ENCODE assay signal across 10 mouse cellular contexts in the genomic region with DNA sequence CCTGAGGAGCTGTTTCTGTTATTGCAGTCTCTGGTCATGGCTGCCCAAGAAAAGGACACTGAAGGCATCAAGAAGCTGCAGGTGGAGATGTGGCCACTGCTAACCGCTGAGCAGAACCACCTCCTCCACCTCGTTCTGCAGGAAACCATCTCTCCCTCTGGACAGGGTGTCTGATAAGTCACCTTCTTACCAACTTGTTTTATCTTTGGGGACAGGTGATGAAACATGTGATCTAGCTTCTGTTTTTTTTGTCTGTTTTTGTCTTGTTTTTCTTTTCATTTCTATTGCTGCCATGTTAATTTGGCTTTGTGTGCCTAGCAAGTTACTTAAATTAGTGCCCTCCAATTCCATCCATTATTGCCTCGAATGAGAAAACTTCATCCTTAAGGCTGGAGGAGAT. TPM values are rescaled to one million over a fixed set of nuclear protein-coding genes. Genes with fewer than 3 reads are reported as not detected.
DNase-seq lines count a peak whose midpoint lies in the region; ATAC-seq and TF ChIP-seq lines count a peak whose summit lies in the region.
"Had no signal": no experiment of that assay in that cellular context is flagged by ENCODE, and none has a peak within 500 bp of the region (broad histone marks: within the 10 kb centered on the region; RNA-seq: fewer than 3 reads in every experiment).

No protein-coding gene starts in this region.

- DNase-seq in layer of hippocampus, adult 2 months (ENCODE audit: low spot score in 2 of 2) = no peak
- no peak for DNase-seq in layer of hippocampus, adult 11-12 months (ENCODE audit: low spot score)
- peak; percentile 3 for DNase-seq in c-Kit-positive CD71-positive TER-119-negative erythroid progenitor cells, embryonic 14.5 days (ENCODE audit: low read depth)
- DNase-seq in left cerebral cortex, postnatal 36 days (ENCODE audit: low spot score in 2 of 2) = no peak
- no peak for DNase-seq in B cell, adult 2 months
- no peak for DNase-seq in layer of hippocampus, adult 9-11 months

- peak overlapping the region; percentile 81 for H3K9ac ChIP-seq in hindbrain, embryonic 16.5 days (ENCODE audit: low read depth, low read length)
- H3K9ac ChIP-seq in midbrain, embryonic 16.5 days (ENCODE audit: low read depth, low read length) = peak overlapping the region; percentile 79

- H3K36me3 ChIP-seq in hindbrain, embryonic 16.5 days (ENCODE audit: control insufficient read depth, insufficient read depth, low read length) = no peaks in the 10 kb centered on the region
- H3K36me3 ChIP-seq in midbrain, embryonic 16.5 days (ENCODE audit: control insufficient read depth, insufficient read depth, low read length) = no peaks in the 10 kb centered on the region

- no peaks in the 10 kb centered on the region for H3K9me3 ChIP-seq in hindbrain, embryonic 16.5 days (ENCODE audit: control insufficient read depth, low read length)
- H3K9me3 ChIP-seq in midbrain, embryonic 16.5 days (replicated peaks; ENCODE audit: control insufficient read depth, low read length, poor library complexity, severe bottlenecking) = no peaks in the 10 kb centered on the region

- peak overlapping the region; percentile 96; the same call in 1 of the 2 replicates for H3K27ac ChIP-seq in layer of hippocampus, adult 2 months
- H3K27ac ChIP-seq in hindbrain, embryonic 16.5 days (ENCODE audit: low read depth, low read length) = peak overlapping the region; percentile 94
- peak overlapping the region; percentile 93 for H3K27ac ChIP-seq in midbrain, embryonic 16.5 days (ENCODE audit: low read length)

- ATAC-seq in hindbrain, embryonic 16.5 days = no peak
- no peak for ATAC-seq in midbrain, embryonic 16.5 days

- H3K4me3 ChIP-seq in layer of hippocampus, adult 2 months = peak overlapping the region; percentile 69
- peak overlapping the region; percentile 63 for H3K4me3 ChIP-seq in hindbrain, embryonic 16.5 days (ENCODE audit: low read length)
- H3K4me3 ChIP-seq in midbrain, embryonic 16.5 days (ENCODE audit: low read depth, low read length) = peak overlapping the region; percentile 66

- no peaks in the 10 kb centered on the region for H3K27me3 ChIP-seq in hindbrain, embryonic 16.5 days (replicated peaks; ENCODE audit: control insufficient read depth, insufficient read depth, low read length)
- H3K27me3 ChIP-seq in midbrain, embryonic 16.5 days (ENCODE audit: control insufficient read depth, insufficient read depth, low read depth, low read length) = no peaks in the 10 kb centered on the region

- no peaks in the 10 kb centered on the region for H3K4me1 ChIP-seq in hindbrain, embryonic 16.5 days (ENCODE audit: control insufficient read depth, insufficient read depth, low read depth, low read length)
- H3K4me1 ChIP-seq in midbrain, embryonic 16.5 days (ENCODE audit: control insufficient read depth, insufficient read depth, low read length) = peaks cover 13% of the 10 kb centered on the region; the same call in 1 of the 2 replicates

- TF ChIP-seq CTCF in layer of hippocampus, adult 2 months (conservative IDR thresholded peaks at IDR 0.05) = no peak

- H3K4me2 ChIP-seq in hindbrain, embryonic 16.5 days (ENCODE audit: low read length) = peak overlapping the region; percentile 58
- peak overlapping the region; percentile 59 for H3K4me2 ChIP-seq in midbrain, embryonic 16.5 days (ENCODE audit: low read length)

- 19% methylated on average over 3 of the region's 3 CpGs for WGBS in hindbrain, embryonic 16.5 days
- WGBS in midbrain, embryonic 16.5 days = 31% methylated on average over 3 of the region's 3 CpGs

- intact Hi-C loops in left cerebral cortex, postnatal 36 days (cut with DNase I) = no loop called here

RNA-seq across cellular contexts. Expression of gene F8a, which starts 1.2 kb away (rescaled TPM):
- total RNA-seq in layer of hippocampus, adult 2 months (2021) = 10 to 100 TPM; 12.9 to 14.0 TPM
- 33.0 and 34.3 TPM in 2 replicates for polyA plus RNA-seq in hindbrain, embryonic 16.5 days (2015; fragmentation: Nextera tagmentation; extraction: Ambion mirVana)
- polyA plus RNA-seq in midbrain, embryonic 16.5 days (2015; fragmentation: Nextera tagmentation; extraction: Ambion mirVana) = 35.1 and 37.5 TPM in 2 replicates
- total RNA-seq in left cerebral cortex, postnatal 36 days (2021) = 10 to 100 TPM; 14.9 to 17.3 TPM

RNA-seq across cellular contexts. Expression of gene Xlr4c, which starts 13.6 kb away (rescaled TPM):
- not detected for total RNA-seq in layer of hippocampus, adult 2 months (2021)
- polyA plus RNA-seq in hindbrain, embryonic 16.5 days (2015; fragmentation: Nextera tagmentation; extraction: Ambion mirVana) = not detected in 2 replicates
- 0.32 TPM in 1 of 2 replicates, not detected in the other for polyA plus RNA-seq in midbrain, embryonic 16.5 days (2015; fragmentation: Nextera tagmentation; extraction: Ambion mirVana)
- total RNA-seq in left cerebral cortex, postnatal 36 days (2021) = not detected
- total RNA-seq: adrenal gland, postnatal 25 days had no signal

RNA-seq across cellular contexts. Expression of gene Xlr4b, which starts 15.2 kb away (rescaled TPM):
- total RNA-seq in layer of hippocampus, adult 2 months (2021) = not detected
- 0.66 and 0.75 TPM in 2 replicates for polyA plus RNA-seq in hindbrain, embryonic 16.5 days (2015; fragmentation: Nextera tagmentation; extraction: Ambion mirVana)
- 0.48 and 0.80 TPM in 2 replicates for polyA plus RNA-seq in midbrain, embryonic 16.5 days (2015; fragmentation: Nextera tagmentation; extraction: Ambion mirVana)
- 1 to 10 TPM in 1 of 2 experiments, under 1 TPM in 1; 0.27 to 1.3 TPM for total RNA-seq in left cerebral cortex, postnatal 36 days (2021)
- total RNA-seq: adrenal gland, postnatal 25 days had no signal

RNA-seq across cellular contexts. Expression of gene Xlr3c, which starts 35.9 kb away (rescaled TPM):
- total RNA-seq in layer of hippocampus, adult 2 months (2021) = not detected
- 0.11 TPM in 1 of 2 replicates, not detected in the other for polyA plus RNA-seq in hindbrain, embryonic 16.5 days (2015; fragmentation: Nextera tagmentation; extraction: Ambion mirVana)
- not detected in 2 replicates for polyA plus RNA-seq in midbrain, embryonic 16.5 days (2015; fragmentation: Nextera tagmentation; extraction: Ambion mirVana)
- total RNA-seq in left cerebral cortex, postnatal 36 days (2021) = not detected
- total RNA-seq: layer of hippocampus, postnatal 36 days had no signal

RNA-seq across cellular contexts. Expression of gene Xlr3b, which starts 37.3 kb away (rescaled TPM):
- 1 to 10 TPM in 1 of 2 experiments, under 1 TPM in 1; 0.15 to 1.7 TPM for total RNA-seq in layer of hippocampus, adult 2 months (2021)
- polyA plus RNA-seq in hindbrain, embryonic 16.5 days (2015; fragmentation: Nextera tagmentation; extraction: Ambion mirVana) = 12.7 and 16.0 TPM in 2 replicates
- polyA plus RNA-seq in midbrain, embryonic 16.5 days (2015; fragmentation: Nextera tagmentation; extraction: Ambion mirVana) = 13.1 and 13.7 TPM in 2 replicates
- 10 to 100 TPM in 1 of 2 experiments, 1 to 10 TPM in 1; 2.3 to 10.1 TPM for total RNA-seq in left cerebral cortex, postnatal 36 days (2021)
